19 mouse cellular contexts compared by ENCODE assay signal in the genomic region with DNA sequence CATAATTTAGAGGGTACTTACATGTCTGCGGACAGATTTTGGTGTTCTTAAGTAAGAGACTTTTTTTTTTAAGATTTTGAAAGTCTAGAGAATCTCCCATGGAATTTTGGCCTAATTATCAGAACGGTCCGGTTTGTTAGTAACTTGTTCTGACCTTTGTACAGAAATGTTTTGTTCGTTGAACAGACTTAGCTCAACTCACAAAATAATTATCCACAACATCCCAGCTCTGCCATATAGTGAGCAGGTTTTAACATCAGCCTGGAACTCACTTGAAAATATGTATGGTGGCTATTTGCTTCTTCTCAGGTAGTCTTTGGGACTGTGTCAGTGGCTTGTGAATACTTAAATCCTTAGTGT.
DNase-seq lines count a peak whose midpoint lies in the region; ATAC-seq lines count a peak whose summit lies in the region.
"Had no signal": no experiment of that assay in that cellular context is flagged by ENCODE, and none has a peak within 500 bp of the region (broad histone marks: within the 10 kb centered on the region; RNA-seq: fewer than 3 reads in every experiment).

No protein-coding gene starts in this region.

- H3K4me3 ChIP-seq in embryonic facial prominence, embryonic 15.5 days (replicated peaks), result no peak overlapping the region
- H3K4me3 ChIP-seq in embryonic facial prominence, embryonic 10.5 days, result no peak overlapping the region
- H3K4me3 ChIP-seq in midbrain, embryonic 10.5 days, result no peak overlapping the region
- no peak overlapping the region for H3K4me3 ChIP-seq in midbrain, embryonic 16.5 days (ENCODE audit: low read depth, low read length)
- H3K4me3 ChIP-seq: gastrocnemius, adult 2 months had no signal

- no peak overlapping the region for H3K9ac ChIP-seq in embryonic facial prominence, embryonic 15.5 days
- H3K9ac ChIP-seq in midbrain, embryonic 16.5 days (ENCODE audit: low read depth, low read length), result no peak overlapping the region
- H3K9ac ChIP-seq: forebrain, postnatal 0 days; hindbrain, embryonic 14.5 days had no signal

- no peaks in the 10 kb centered on the region for H3K36me3 ChIP-seq in embryonic facial prominence, embryonic 15.5 days
- H3K36me3 ChIP-seq in embryonic facial prominence, embryonic 10.5 days (replicated peaks), result 0 out of 2 replicates have a peak, but pooled peaks cover 8% of the 10 kb centered on the region
- no peaks in the 10 kb centered on the region for H3K36me3 ChIP-seq in midbrain, embryonic 10.5 days
- H3K36me3 ChIP-seq in midbrain, embryonic 16.5 days (ENCODE audit: control insufficient read depth, insufficient read depth, low read length), result no peaks in the 10 kb centered on the region

- WGBS in embryonic facial prominence, embryonic 15.5 days, result 74% methylated on average over 4 of the region's 4 CpGs
- WGBS in embryonic facial prominence, embryonic 10.5 days, result 74% methylated on average over 4 of the region's 4 CpGs
- WGBS in midbrain, embryonic 10.5 days, result 77% methylated on average over 4 of the region's 4 CpGs
- WGBS in midbrain, embryonic 16.5 days, result 67% methylated on average over 4 of the region's 4 CpGs

- peaks cover 42% of the 10 kb centered on the region for H3K4me1 ChIP-seq in embryonic facial prominence, embryonic 15.5 days
- H3K4me1 ChIP-seq in embryonic facial prominence, embryonic 10.5 days, result peaks cover 55% of the 10 kb centered on the region
- peaks cover 45% of the 10 kb centered on the region for H3K4me1 ChIP-seq in midbrain, embryonic 10.5 days
- H3K4me1 ChIP-seq in midbrain, embryonic 16.5 days (ENCODE audit: control insufficient read depth, insufficient read depth, low read length), result peaks cover 10% of the 10 kb centered on the region

- 0 out of 2 replicates have a peak overlapping the region, but pooled peaks have one; percentile 28 for H3K27ac ChIP-seq in embryonic facial prominence, embryonic 15.5 days (replicated peaks)
- no peak overlapping the region for H3K27ac ChIP-seq in embryonic facial prominence, embryonic 10.5 days (replicated peaks)
- H3K27ac ChIP-seq in midbrain, embryonic 10.5 days (replicated peaks), result peak overlapping the region; percentile 76; the same call in 1 of the 2 replicates
- H3K27ac ChIP-seq in midbrain, embryonic 16.5 days (ENCODE audit: low read length), result no peak overlapping the region
- H3K27ac ChIP-seq: gastrocnemius, adult 2 months; hindbrain, embryonic 14.5 days had no signal

- no peak overlapping the region for H3K4me2 ChIP-seq in embryonic facial prominence, embryonic 15.5 days (replicated peaks)
- no peak overlapping the region for H3K4me2 ChIP-seq in midbrain, embryonic 16.5 days (ENCODE audit: low read length)
- H3K4me2 ChIP-seq: heart, embryonic 11.5 days; hindbrain, embryonic 14.5 days had no signal

- no peak for DNase-seq in embryonic facial prominence, embryonic 10.5 days (ENCODE audit: low spot score)
- peak; percentile 68 for DNase-seq in kidney, adult 9 months
- no peak for DNase-seq in kidney, postnatal 36 days
- DNase-seq in midbrain, embryonic 10.5 days (ENCODE audit: low spot score), result no peak
- DNase-seq: adrenal gland, adult 8-10 months; adrenal gland, postnatal 25 days; cerebellum, adult 11-12 months; cerebellum, adult 8-10 months; cerebellum, postnatal 36 days; embryo, embryonic 11 days; forebrain, postnatal 0 days; gastrocnemius, adult 2 months; gastrocnemius, postnatal 14 days; heart, adult 11 months had no signal

- no peak for ATAC-seq in embryonic facial prominence, embryonic 15.5 days (ENCODE audit: insufficient number of reproducible peaks, low FRiP score, low TSS enrichment, low read depth)
- no peak for ATAC-seq in midbrain, embryonic 16.5 days
- ATAC-seq: activated CD4-positive, CD25-positive, alpha-beta regulatory T cell, adult 4 months had no signal

- H3K9me3 ChIP-seq in embryonic facial prominence, embryonic 15.5 days (replicated peaks), result no peaks in the 10 kb centered on the region
- H3K9me3 ChIP-seq in embryonic facial prominence, embryonic 10.5 days, result no peaks in the 10 kb centered on the region
- H3K9me3 ChIP-seq in midbrain, embryonic 10.5 days (replicated peaks), result no peaks in the 10 kb centered on the region
- no peaks in the 10 kb centered on the region for H3K9me3 ChIP-seq in midbrain, embryonic 16.5 days (replicated peaks; ENCODE audit: control insufficient read depth, low read length, poor library complexity, severe bottlenecking)

- H3K27me3 ChIP-seq in embryonic facial prominence, embryonic 15.5 days, result no peaks in the 10 kb centered on the region
- H3K27me3 ChIP-seq in embryonic facial prominence, embryonic 10.5 days (replicated peaks; ENCODE audit: low read depth, poor library complexity, severe bottlenecking), result no peaks in the 10 kb centered on the region
- peaks cover 10% of the 10 kb centered on the region; the same call in 1 of the 2 replicates for H3K27me3 ChIP-seq in midbrain, embryonic 10.5 days (ENCODE audit: low read depth, poor library complexity, severe bottlenecking)
- H3K27me3 ChIP-seq in midbrain, embryonic 16.5 days (ENCODE audit: control insufficient read depth, insufficient read depth, low read depth, low read length), result no peaks in the 10 kb centered on the region; the same call in 1 of the 2 replicates

Comparison
In these comparisons a context has a peak if more than half of its experiments do, and no peak if none do; other contexts are left out.
1. H3K27ac ChIP-seq: peak in embryonic facial prominence, embryonic 15.5 days (single experiment) and midbrain, embryonic 10.5 days (single experiment); none in embryonic facial prominence, embryonic 10.5 days (single experiment) and midbrain, embryonic 16.5 days (single experiment).